10 mouse cellular contexts compared by ENCODE assay signal in genomic region chr10:6998576-6999250, GRCm38 (mm10).
"Had no signal": no experiment of that assay in that cellular context is flagged by ENCODE, and none has a peak within 500 bp of the region (broad histone marks: within the 10 kb centered on the region; RNA-seq: fewer than 3 reads in every experiment).

No protein-coding gene starts in this region.

- H3K4me1 ChIP-seq: limb, embryonic 13.5 days; midbrain, embryonic 13.5 days had no signal

- H3K27me3 ChIP-seq: limb, embryonic 13.5 days; midbrain, embryonic 13.5 days had no signal

- H3K9ac ChIP-seq: limb, embryonic 13.5 days; liver, embryonic 14.5 days; midbrain, embryonic 13.5 days had no signal

- H3K4me2 ChIP-seq: limb, embryonic 13.5 days; midbrain, embryonic 13.5 days had no signal

- H3K4me3 ChIP-seq: limb, embryonic 13.5 days; midbrain, embryonic 13.5 days had no signal

- H3K36me3 ChIP-seq: limb, embryonic 13.5 days; midbrain, embryonic 13.5 days had no signal

- H3K9me3 ChIP-seq: limb, embryonic 13.5 days; midbrain, embryonic 13.5 days had no signal

- H3K27ac ChIP-seq: limb, embryonic 13.5 days; liver, embryonic 14.5 days; midbrain, embryonic 13.5 days; stomach, postnatal 0 days had no signal

- DNase-seq: kidney, postnatal 25 days; layer of hippocampus, adult 9-11 months; layer of hippocampus, postnatal 36 days; lung, adult 18-20 months; lung, postnatal 36 days; thymus, postnatal 14 days had no signal

- ATAC-seq: midbrain, embryonic 13.5 days had no signal
